Mouse (Mus musculus): ENCODE data around the gene Grhpr. TPM values are rescaled to one million over a fixed set of nuclear protein-coding genes. Genes with fewer than 3 reads are reported as not detected.

The Grhpr gene
- total and polyA plus RNA-seq, 3 experiments, result 76.6 to 204 (median 107) TPM

DNA sequence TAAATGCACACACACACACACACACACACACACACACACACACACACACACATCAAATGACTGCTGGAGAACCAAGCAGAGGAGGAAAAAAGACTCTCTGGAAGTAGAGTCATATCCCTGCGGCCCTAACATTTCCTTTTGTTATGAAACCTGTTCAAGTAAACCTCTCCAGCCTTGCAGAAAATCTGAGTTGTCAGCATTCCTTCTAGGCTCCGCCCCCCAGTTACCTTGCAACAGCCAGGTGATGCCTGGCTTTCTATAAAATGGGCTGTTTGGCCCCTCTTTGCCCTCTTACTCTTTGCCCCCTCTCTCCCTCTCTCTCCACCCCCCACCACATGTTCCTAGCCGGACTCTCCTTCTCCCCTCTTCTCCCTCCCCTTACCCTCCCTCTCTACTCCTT, 15.5 kb upstream of the Grhpr start:
- no peak overlapping the region for H3K4me2 ChIP-seq (ENCODE audit: insufficient read depth, low read depth, poor library complexity, severe bottlenecking)
- in situ Hi-C loops (cut with MboI; ENCODE audit: low pct_ligation_motif_present, low pct_unique_long_range_greater_than_20kb, low sequenced_read_pairs) (no loop called here), dilution Hi-C loops (cut with MboI; ENCODE audit: extremely low pct_ligation_motif_present, extremely low pct_unique_long_range_greater_than_20kb, low sequenced_read_pairs) (no loop called here)
- peak; percentile 54; the same call in 1 of the 2 replicates for TF ChIP-seq MAFK (IDR thresholded peaks at IDR 0.05; ENCODE audit: insufficient replicate concordance, low read length)
- TF ChIP-seq E2F4 (IDR thresholded peaks at IDR 0.05; ENCODE audit: insufficient replicate concordance, low read depth, low read length), result no peak
- no peaks in the 10 kb centered on the region for H3K27me3 ChIP-seq (replicated peaks)
- peaks cover 52 to 67% of the 10 kb centered on the region in 2 experiments for H3K4me1 ChIP-seq (ENCODE audit: control insufficient read depth in 1 of 2, insufficient read depth in 2 of 2)
- no peak overlapping the region for H3K27ac ChIP-seq (ENCODE audit: insufficient read depth, low read depth)
- peaks cover 17% of the 10 kb centered on the region for H3K9me3 ChIP-seq (replicated peaks; ENCODE audit: low read length)
- H3K36me3 ChIP-seq (replicated peaks in 1 of 2; ENCODE audit: control insufficient read depth in 1 of 2, insufficient read depth in 1 of 2, low read length in 1 of 2), result no peaks in the 10 kb centered on the region
- no peak overlapping the region for H3K9ac ChIP-seq (ENCODE audit: insufficient read depth, low read depth)
- no peak for DNase-seq (ENCODE audit: extremely low read depth)
- no peaks in the 10 kb centered on the region for H3K79me2 ChIP-seq (replicated peaks; ENCODE audit: control insufficient read depth, extremely low read depth, insufficient read depth, poor library complexity, severe bottlenecking)
- peak overlapping the region in 1 of 3 experiments; percentile 25 for H3K4me3 ChIP-seq (replicated peaks in 1 of 3; ENCODE audit: low read depth in 2 of 3, low read length in 2 of 3, poor library complexity in 1 of 3)

DNA sequence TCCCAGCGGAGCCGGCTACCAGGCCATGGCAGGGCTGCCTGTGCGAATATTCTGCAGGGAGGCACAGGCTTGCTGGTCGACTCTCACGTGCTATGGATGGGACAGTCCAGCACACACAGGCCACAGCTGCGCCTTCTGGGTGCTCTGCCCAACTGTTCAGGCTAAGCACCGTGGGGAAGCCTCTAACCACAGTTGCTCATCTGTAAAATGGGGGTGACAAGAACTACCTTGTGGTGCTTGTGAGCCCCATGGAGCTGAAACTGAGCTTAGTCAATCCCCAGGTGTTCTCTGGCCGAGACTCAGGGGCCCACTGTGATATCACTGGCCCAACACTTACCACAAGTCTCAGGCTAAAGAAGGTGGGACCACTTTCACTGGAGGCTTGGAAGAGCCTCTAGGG, 13.8 kb upstream of the Grhpr start:
- H3K9me3 ChIP-seq (replicated peaks; ENCODE audit: low read length), result peaks cover 30% of the 10 kb centered on the region
- dilution Hi-C loops (cut with MboI; ENCODE audit: extremely low pct_ligation_motif_present, extremely low pct_unique_long_range_greater_than_20kb, low sequenced_read_pairs), result no loop called here
- TF ChIP-seq E2F4 (IDR thresholded peaks at IDR 0.05; ENCODE audit: insufficient replicate concordance, low read depth, low read length) (no peak), ZC3H11A (IDR thresholded peaks at IDR 0.05; ENCODE audit: low read depth, low read length) (no peak), POLR2A (IDR thresholded peaks at IDR 0.05; ENCODE audit: low read depth, low read length) (no peak), UBTF (IDR thresholded peaks at IDR 0.05; ENCODE audit: low read depth, low read length) (0 out of 2 replicates have a peak, but pooled peaks have one; percentile 41), USF2 (conservative IDR thresholded peaks at IDR 0.05; ENCODE audit: low read depth, low read length) (no peak), IRF4 (IDR thresholded peaks at IDR 0.05; ENCODE audit: low read depth, low read length) (peak; percentile 83), RAD21 (IDR thresholded peaks at IDR 0.05; ENCODE audit: low read depth, low read length) (no peak; the same call in 1 of the 2 replicates), JUN (IDR thresholded peaks at IDR 0.05; ENCODE audit: insufficient read depth, low read depth, low read length) (no peak), NELFE (IDR thresholded peaks at IDR 0.05; ENCODE audit: low read depth, low read length) (no peak), TBP (conservative IDR thresholded peaks at IDR 0.05; ENCODE audit: low read depth, low read length) (peak; percentile 51; the same call in 1 of the 2 replicates), ZMIZ1 (IDR thresholded peaks at IDR 0.05; ENCODE audit: low read depth, low read length) (0 out of 2 replicates have a peak, but pooled peaks have one; percentile 45), ETS1 (conservative IDR thresholded peaks at IDR 0.05; ENCODE audit: low read depth, low read length) (peak; percentile 95), CHD1 (IDR thresholded peaks at IDR 0.05; ENCODE audit: low read depth, low read length) (no peak), TCF12 (IDR thresholded peaks at IDR 0.05; ENCODE audit: low read depth, low read length) (peak; percentile 100), PAX5 (IDR thresholded peaks at IDR 0.05; ENCODE audit: low read length) (no peak), BHLHE40 (IDR thresholded peaks at IDR 0.05; ENCODE audit: low read depth, low read length) (peak; percentile 99), SIN3A (IDR thresholded peaks at IDR 0.05; ENCODE audit: low read length) (no peak; the same call in none of the 2 replicates), MAZ (IDR thresholded peaks at IDR 0.05; ENCODE audit: low read depth, low read length) (peak; percentile 26; the same call in 1 of the 2 replicates), CTCF (conservative IDR thresholded peaks at IDR 0.05 in 1 of 2, IDR thresholded peaks at IDR 0.05 in 1 of 2; ENCODE audit: low read depth in 2 of 2, low read length in 2 of 2) (no peak), MYC (IDR thresholded peaks at IDR 0.05; ENCODE audit: low read depth, low read length) (peak; percentile 74), NRF1 (IDR thresholded peaks at IDR 0.05; ENCODE audit: low read depth, low read length) (peak; percentile 19; the same call in 1 of the 2 replicates), KAT2A (IDR thresholded peaks at IDR 0.05; ENCODE audit: insufficient replicate concordance, low read length) (no peak), EP300 (IDR thresholded peaks at IDR 0.05; ENCODE audit: low read length) (peak; percentile 92), ELF1 (IDR thresholded peaks at IDR 0.05; ENCODE audit: low read depth, low read length) (no peak), JUND (conservative IDR thresholded peaks at IDR 0.05; ENCODE audit: low read depth, low read length) (no peak), MAX (IDR thresholded peaks at IDR 0.05; ENCODE audit: low read length) (peak; percentile 67), HCFC1 (IDR thresholded peaks at IDR 0.05; ENCODE audit: low read depth, low read length) (no peak), SMC3 (IDR thresholded peaks at IDR 0.05; ENCODE audit: low read depth, low read length) (0 out of 2 replicates have a peak, but pooled peaks have one; percentile 14), ZKSCAN1 (IDR thresholded peaks at IDR 0.05; ENCODE audit: borderline replicate concordance, low read depth, low read length) (no peak), MEF2A (IDR thresholded peaks at IDR 0.05; ENCODE audit: borderline replicate concordance, low read depth, low read length) (peak; percentile 82), GABPA (IDR thresholded peaks at IDR 0.05; ENCODE audit: insufficient replicate concordance, low read depth, low read length) (no peak), POLR2AphosphoS2 (IDR thresholded peaks at IDR 0.05; ENCODE audit: low read depth, low read length) (no peak), MAFK (IDR thresholded peaks at IDR 0.05; ENCODE audit: insufficient replicate concordance, low read length) (peak; percentile 83)

More for the DNA sequence above, 13.8 kb upstream of the Grhpr start:
- Histone ChIP-seq H3K79me2 (replicated peaks; ENCODE audit: control insufficient read depth, extremely low read depth, insufficient read depth, poor library complexity, severe bottlenecking) (no peaks in the 10 kb centered on the region), H3K27me3 (replicated peaks) (no peaks in the 10 kb centered on the region), H3K36me3 (replicated peaks in 1 of 2; ENCODE audit: control insufficient read depth in 1 of 2, insufficient read depth in 1 of 2, low read length in 1 of 2) (peaks cover 0 to 10% of the 10 kb centered on the region in 2 experiments), H3K4me2 (ENCODE audit: insufficient read depth, low read depth, poor library complexity, severe bottlenecking) (no peak overlapping the region), H3K4me3 (replicated peaks in 1 of 3; ENCODE audit: low read depth in 2 of 3, low read length in 2 of 3, poor library complexity in 1 of 3) (peak overlapping the region in 2 of 3 experiments; percentile 0 to 60), H3K9ac (ENCODE audit: insufficient read depth, low read depth) (no peak overlapping the region), H3K27ac (ENCODE audit: insufficient read depth, low read depth) (no peak overlapping the region), H3K4me1 (ENCODE audit: control insufficient read depth in 1 of 2, insufficient read depth in 2 of 2) (peaks cover 58 to 71% of the 10 kb centered on the region in 2 experiments)
- peak; percentile 87 for DNase-seq (ENCODE audit: extremely low read depth)
- in situ Hi-C loops (cut with MboI; ENCODE audit: low pct_ligation_motif_present, low pct_unique_long_range_greater_than_20kb, low sequenced_read_pairs), result no loop called here
